Mouse (Mus musculus) C2C12 (cell line): Measurements from ENCODE around the gene Il2rg.

Experiments
- CEBPB ChIP-seq: IDR thresholded peaks from one replicate; pipeline ENCODE4 v1.6.1; 2011; ENCODE audit warnings: low read depth, mild to moderate bottlenecking, control low read depth, moderate library complexity
- CTCF ChIP-seq: IDR thresholded peaks from one replicate; pipeline ENCODE4 v1.5.1; 2011; ENCODE audit not compliant: control insufficient read depth, insufficient read depth, insufficient read length
- USF1 ChIP-seq: IDR thresholded peaks from one replicate; pipeline ENCODE4 v1.6.1; 2011; ENCODE audit warnings: low read depth, mild to moderate bottlenecking, control low read depth, moderate library complexity

- TF ChIP-seq CTCF: no peak
- TF ChIP-seq USF1: no peak
- TF ChIP-seq CEBPB: no peak
These were observed at the start of gene Il2rg for GRCm38 (mm10) chrX:101268025-101268754.
